Mouse (Mus musculus) left cerebral cortex, adult 11 months (tissue): ENCODE measurements at regions not wholly inside any gene's neighbourhood (a gene's known extent, or its start where the extent isn't known, plus 50 kb on each side); places are given as distances from the start of the nearest gene placed in this dataset.
A peak's percentile ranks its signal among the peaks of the same experiment; 100 is the strongest.
"Not testable (repeated sequence)": the region's sequence is repeated elsewhere in the genome, so short reads cannot be mapped to it uniquely, and the experiment has no call there.

ENCODE experiments used
- DNase-seq: peaks from one replicate; pipeline ENCODE4 v3.0.0; 2022; ENCODE audit warnings: low spot score

GRCm38 (mm10) chr5:109842186-109842978 lies 80.8 kb upstream of the Gm15446 start:
- DNase-seq: not testable (repeated sequence)

GRCm38 (mm10) chr5:109844236-109844635 lies 79.0 kb upstream of the Gm15446 start:
- DNase-seq: not testable (repeated sequence)

- no peak for DNase-seq
These were observed 78.4 kb upstream of the Gm15446 start for GRCm38 (mm10) chr5:109844753-109845186.

GRCm38 (mm10) chr5:109851225-109851624 lies 72.0 kb upstream of the Gm15446 start:
- DNase-seq: not testable (repeated sequence)

GRCm38 (mm10) chr5:109860402-109860801 lies 62.8 kb upstream of the Gm15446 start:
- no peak for DNase-seq

- DNase-seq: not testable (repeated sequence)
These were observed 58.7 kb upstream of the Gm15446 start for GRCm38 (mm10) chr5:109864517-109864916.

GRCm38 (mm10) chr5:109865628-109866027 lies 57.6 kb upstream of the Gm15446 start:
- no peak for DNase-seq

- peak; percentile 89 for DNase-seq
These were observed 56.7 kb upstream of the Gm15446 start for GRCm38 (mm10) chr5:109866337-109867126.

GRCm38 (mm10) chr5:109867221-109867620 lies 56.0 kb upstream of the Gm15446 start:
- not testable (repeated sequence) for DNase-seq
